ENCODE assay signal across 8 mouse cellular contexts in genomic region chr17:74159443-74159894, GRCm38 (mm10).
A peak's percentile ranks its signal among the peaks of the same experiment; 100 is the strongest.
DNase-seq lines count a peak whose midpoint lies in the region; ATAC-seq lines count a peak whose summit lies in the region.

No protein-coding gene starts in this region.

- no peak overlapping the region for H3K27ac ChIP-seq in embryonic facial prominence, embryonic 15.5 days (replicated peaks)
- peak overlapping the region; percentile 51; the same call in 1 of the 2 replicates for H3K27ac ChIP-seq in heart, embryonic 12.5 days (ENCODE audit: poor library complexity, severe bottlenecking)
- H3K27ac ChIP-seq in kidney, embryonic 14.5 days (ENCODE audit: low read depth, low read length): no peak overlapping the region

- DNase-seq in CD8-positive naive resting alpha-beta T cell, adult 2 months (ENCODE audit: low read depth in 2 of 2, low spot score in 2 of 2): peak; percentile 37 to 50
- DNase-seq in lung, postnatal 14 days: peak; percentile 57
- peak; percentile 78 for DNase-seq in retina, embryonic 14.5 days (ENCODE audit: low spot score)
- DNase-seq in urinary bladder, postnatal 36 days (ENCODE audit: low spot score in 2 of 2): peak; percentile 29 to 73

- H3K9ac ChIP-seq in embryonic facial prominence, embryonic 15.5 days: no peak overlapping the region
- H3K9ac ChIP-seq in heart, embryonic 12.5 days: peak overlapping the region; percentile 62; the same call in 1 of the 2 replicates
- peak overlapping the region; percentile 50; the same call in 1 of the 2 replicates for H3K9ac ChIP-seq in kidney, embryonic 14.5 days (ENCODE audit: low read depth, low read length)

- H3K4me1 ChIP-seq in embryonic facial prominence, embryonic 15.5 days: 0 out of 2 replicates have a peak, but pooled peaks cover 4% of the 10 kb centered on the region
- H3K4me1 ChIP-seq in heart, embryonic 12.5 days (replicated peaks): 0 out of 2 replicates have a peak, but pooled peaks cover 2% of the 10 kb centered on the region
- H3K4me1 ChIP-seq in kidney, embryonic 14.5 days (ENCODE audit: control insufficient read depth, insufficient read depth, low read length): no peaks in the 10 kb centered on the region

- no peaks in the 10 kb centered on the region for H3K27me3 ChIP-seq in embryonic facial prominence, embryonic 15.5 days
- H3K27me3 ChIP-seq in heart, embryonic 12.5 days (replicated peaks): no peaks in the 10 kb centered on the region
- no peaks in the 10 kb centered on the region for H3K27me3 ChIP-seq in kidney, embryonic 14.5 days (ENCODE audit: control insufficient read depth, insufficient read depth, low read length)

- peak; percentile 97 for ATAC-seq in activated CD4-positive, CD25-positive, alpha-beta regulatory T cell, adult 4 months
- ATAC-seq in embryonic facial prominence, embryonic 15.5 days (ENCODE audit: insufficient number of reproducible peaks, low FRiP score, low TSS enrichment, low read depth): peak; percentile 88
- peak; percentile 91 for ATAC-seq in heart, embryonic 12.5 days (ENCODE audit: insufficient number of reproducible peaks, low FRiP score)
- ATAC-seq in kidney, embryonic 14.5 days (ENCODE audit: low FRiP score, low TSS enrichment): peak; percentile 98

- 1% methylated on average over 9 of the region's 9 CpGs for WGBS in embryonic facial prominence, embryonic 15.5 days
- 2% methylated on average over 9 of the region's 9 CpGs for WGBS in heart, embryonic 12.5 days
- 2% methylated on average over 9 of the region's 9 CpGs for WGBS in kidney, embryonic 14.5 days

- H3K36me3 ChIP-seq in embryonic facial prominence, embryonic 15.5 days: no peaks in the 10 kb centered on the region
- H3K36me3 ChIP-seq in heart, embryonic 12.5 days: no peaks in the 10 kb centered on the region
- no peaks in the 10 kb centered on the region for H3K36me3 ChIP-seq in kidney, embryonic 14.5 days (ENCODE audit: control insufficient read depth, insufficient read depth, low read length)

- H3K4me2 ChIP-seq in embryonic facial prominence, embryonic 15.5 days (replicated peaks): peak overlapping the region; percentile 65
- H3K4me2 ChIP-seq in heart, embryonic 12.5 days: peak overlapping the region; percentile 79
- peak overlapping the region; percentile 53 for H3K4me2 ChIP-seq in kidney, embryonic 14.5 days (replicated peaks; ENCODE audit: low read depth, low read length)

- H3K9me3 ChIP-seq in embryonic facial prominence, embryonic 15.5 days (replicated peaks): no peaks in the 10 kb centered on the region
- no peaks in the 10 kb centered on the region for H3K9me3 ChIP-seq in heart, embryonic 12.5 days (replicated peaks)
- no peaks in the 10 kb centered on the region for H3K9me3 ChIP-seq in kidney, embryonic 14.5 days (ENCODE audit: control insufficient read depth, low read length)

- H3K4me3 ChIP-seq in embryonic facial prominence, embryonic 15.5 days (replicated peaks): peak overlapping the region; percentile 40
- H3K4me3 ChIP-seq in heart, embryonic 12.5 days: peak overlapping the region; percentile 45
- H3K4me3 ChIP-seq in kidney, embryonic 14.5 days (ENCODE audit: low read length): peak overlapping the region; percentile 35
